Mouse (Mus musculus) mouse trophoblast stem cell (cell line): ENCODE measurements around the gene Anxa3.

Experiments
- in situ Hi-C, 2 experiments: fragments of 300-500 bp; cut with MseI, MboI; formaldehyde crosslinking; loops; 2 replicates in 1 of 2; 3 replicates in 1 of 2; pipeline ENCODE4 v1.15.1; 2025

The Anxa3 gene

DNA sequence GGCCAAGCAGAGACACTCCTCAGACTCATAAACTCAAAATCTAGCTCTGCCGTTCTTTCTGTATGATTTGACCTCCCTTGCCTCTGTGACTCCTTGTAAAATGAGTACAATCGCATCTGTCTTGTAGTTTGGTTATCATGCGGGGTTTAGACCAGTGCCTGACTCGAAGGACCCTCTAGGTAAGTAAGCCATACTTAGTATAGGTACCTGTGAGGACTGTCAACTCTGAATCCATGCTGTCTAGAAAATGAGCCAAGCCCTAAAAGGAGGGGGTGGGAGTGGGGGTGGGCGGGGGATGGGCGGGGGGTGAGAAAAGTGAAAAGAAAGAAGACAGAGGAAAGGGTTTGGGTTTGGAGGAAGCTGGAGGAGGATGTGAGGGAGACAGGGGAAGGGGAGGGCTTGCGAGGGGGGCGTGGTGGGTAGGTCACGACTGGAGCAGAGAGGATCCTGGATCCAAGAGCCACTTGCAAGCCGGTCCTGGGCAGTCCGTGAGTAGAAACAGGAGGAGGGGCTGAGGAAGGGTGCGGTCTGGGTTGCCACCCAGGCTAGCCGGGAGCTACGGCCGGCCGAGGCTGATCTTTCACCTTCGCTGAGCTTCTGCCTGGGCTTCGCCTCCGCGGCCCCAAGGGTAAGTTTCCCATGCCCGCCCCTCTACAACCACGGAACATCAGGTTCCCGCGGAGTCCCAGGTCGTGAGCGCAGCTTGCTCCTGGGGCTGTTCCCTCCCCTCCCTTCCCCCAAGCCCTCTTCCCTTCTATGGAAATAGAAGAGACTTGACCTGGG is at the start of gene Anxa3:
Anxa3 (plus strand) TSS at position 404 of the 783 bp plus-strand sequence.
- in situ Hi-C loops: no loop called here

DNA sequence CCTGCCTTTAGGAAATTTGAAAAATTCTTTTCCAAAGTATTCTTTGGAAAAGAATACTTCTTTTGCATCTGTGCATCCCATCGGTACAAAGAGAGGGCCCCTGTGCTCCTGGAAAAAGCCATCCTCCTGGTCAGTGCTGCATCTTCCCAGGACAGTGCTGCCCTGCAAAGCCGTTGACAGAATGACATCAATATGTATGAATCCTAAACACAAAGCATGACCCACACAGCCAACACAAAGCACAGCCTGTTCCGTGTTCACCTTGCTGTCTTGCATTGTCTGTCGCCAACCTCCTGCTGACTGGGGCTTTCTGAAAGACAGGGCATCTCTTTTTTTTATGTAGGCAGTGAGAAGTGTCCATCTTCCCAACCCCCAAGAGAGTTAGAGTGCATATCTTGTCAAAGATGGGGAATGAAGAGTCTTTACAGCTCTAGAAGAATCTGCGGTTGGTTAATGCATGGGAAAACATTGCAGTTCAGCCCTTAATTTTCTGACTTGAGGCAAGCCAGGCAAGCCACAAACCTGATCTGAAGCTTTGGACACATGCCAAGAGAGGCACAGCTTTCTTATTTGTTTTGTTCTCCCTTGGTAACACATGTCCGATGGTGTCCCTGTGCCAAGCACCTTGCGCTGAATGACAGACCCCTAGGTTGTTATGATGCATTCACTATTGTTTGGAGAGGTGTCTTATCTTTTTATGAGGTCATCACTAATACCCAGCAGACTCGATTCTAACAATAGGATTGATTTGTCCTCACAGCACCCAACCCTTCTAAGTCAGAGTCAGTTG is 45.7 kb upstream of the Anxa3 start:
- in situ Hi-C loops: no loop called here

DNA sequence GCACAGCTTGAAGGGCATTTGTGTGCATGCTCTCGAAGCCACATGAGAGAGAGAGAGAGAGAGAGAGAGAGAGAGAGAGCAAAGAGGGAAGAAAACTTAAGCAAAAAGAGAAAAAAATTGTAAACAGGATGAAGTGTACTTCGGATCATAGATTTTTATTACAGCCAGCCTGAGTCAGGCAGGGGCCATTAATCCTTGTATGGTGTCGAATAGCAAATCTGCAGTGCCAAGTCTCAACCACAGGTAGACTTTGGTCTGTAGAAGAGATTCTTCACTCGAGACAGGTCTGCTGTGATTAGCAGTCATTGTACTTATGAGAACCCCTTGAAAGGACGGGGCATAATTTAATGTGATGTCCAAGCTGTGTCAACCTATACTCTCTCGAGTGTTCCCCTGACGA is 35.5 kb upstream of the Anxa3 start:
- in situ Hi-C loops: loop anchor here in 1 of 2 experiments (25.0 kb wide), 1 partner anchor 420 kb away; no protein-coding TSS in a partner anchor

DNA sequence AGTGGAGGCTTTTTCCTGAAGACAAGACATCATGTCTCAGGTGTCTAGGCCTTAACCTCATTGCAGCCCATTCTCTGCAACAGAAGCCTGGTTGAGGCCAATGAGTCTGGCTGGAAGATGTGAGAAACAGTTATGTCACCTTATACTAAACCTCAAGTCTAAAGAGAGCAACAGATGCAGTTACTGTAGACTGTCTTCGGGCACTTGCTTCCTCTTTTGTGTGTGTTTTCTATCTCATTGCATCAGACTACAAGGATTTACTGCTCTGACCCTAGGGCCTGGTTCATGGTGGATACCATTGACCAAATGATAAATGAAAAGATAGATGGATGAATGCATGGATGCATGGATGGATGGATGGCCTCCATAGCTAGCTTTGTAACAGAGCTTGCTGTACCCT is 31.1 kb upstream of the Anxa3 start:
- in situ Hi-C loops: loop anchor here in 1 of 2 experiments (25.0 kb wide), 1 partner anchor 425 kb away; no protein-coding TSS in a partner anchor

DNA sequence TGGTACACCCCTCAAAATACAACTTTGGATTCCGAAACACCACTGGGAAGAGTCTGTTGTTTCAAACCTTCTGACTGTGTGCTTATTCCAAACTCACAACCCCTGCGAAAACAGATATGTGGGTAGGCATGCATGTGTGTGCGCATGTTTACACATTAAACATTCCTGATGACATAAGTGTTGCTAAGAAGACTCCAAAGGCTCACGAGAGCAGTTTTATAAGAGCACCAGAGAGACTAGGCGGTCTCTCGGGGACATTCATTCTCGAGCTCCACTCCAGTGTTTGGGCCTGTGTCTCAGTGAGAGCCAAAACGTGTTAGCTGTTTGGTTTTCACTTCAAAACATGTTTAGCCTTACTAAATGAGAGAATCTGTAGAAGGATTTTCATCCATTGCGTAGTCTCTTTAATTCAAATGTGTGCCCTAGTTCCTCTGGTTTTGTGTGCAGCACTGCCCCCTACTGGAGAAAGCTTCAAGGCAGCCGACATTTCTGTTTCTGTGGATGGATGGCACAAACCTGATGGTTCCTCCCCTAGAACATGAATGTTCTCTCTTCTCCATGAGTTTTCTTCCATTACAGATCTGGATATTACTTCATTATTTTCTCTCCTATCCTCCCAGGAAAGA is 24.2 kb upstream of the Anxa3 start:
- in situ Hi-C loops: loop anchor here in 1 of 2 experiments (25.0 kb wide), 1 partner anchor 432 kb away; no protein-coding TSS in a partner anchor

DNA sequence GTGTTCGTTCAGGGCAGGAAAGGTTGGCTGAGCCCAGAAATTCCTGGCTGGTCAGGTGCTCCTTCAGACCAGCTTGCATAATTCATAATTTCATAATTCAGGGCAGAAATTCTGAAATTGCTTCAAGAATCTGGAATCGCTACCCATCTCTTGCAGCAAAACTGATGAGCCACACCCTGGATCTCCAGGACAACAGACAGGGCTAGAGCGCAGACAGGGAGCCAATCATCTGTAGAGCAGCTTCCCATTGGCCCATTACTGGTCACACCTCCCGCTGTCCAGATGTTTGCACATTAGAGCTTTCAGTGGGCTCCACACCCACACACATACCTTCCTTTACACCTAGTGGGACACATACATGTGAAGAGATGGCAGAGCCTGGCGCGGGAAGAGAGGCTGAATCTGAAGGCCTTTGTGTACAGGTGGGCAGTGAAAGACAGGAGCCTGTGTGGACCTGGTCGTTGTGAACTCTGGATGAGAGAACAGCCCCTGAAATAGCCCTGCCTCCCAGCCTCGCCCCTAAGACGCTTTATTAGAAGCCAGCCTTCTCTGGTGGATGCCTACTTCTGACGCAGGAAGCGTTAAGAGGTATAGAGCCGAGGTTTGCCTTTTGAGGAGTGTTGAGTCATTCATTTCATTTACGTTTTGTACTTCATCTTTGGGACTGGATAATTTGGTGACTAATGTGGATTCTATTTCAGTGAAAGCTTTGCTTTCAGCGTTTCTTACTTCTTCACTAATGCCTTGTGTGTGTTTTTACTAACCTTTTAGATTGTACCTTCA is 9.4 kb upstream of the Anxa3 start:
- in situ Hi-C loops: no loop called here

DNA sequence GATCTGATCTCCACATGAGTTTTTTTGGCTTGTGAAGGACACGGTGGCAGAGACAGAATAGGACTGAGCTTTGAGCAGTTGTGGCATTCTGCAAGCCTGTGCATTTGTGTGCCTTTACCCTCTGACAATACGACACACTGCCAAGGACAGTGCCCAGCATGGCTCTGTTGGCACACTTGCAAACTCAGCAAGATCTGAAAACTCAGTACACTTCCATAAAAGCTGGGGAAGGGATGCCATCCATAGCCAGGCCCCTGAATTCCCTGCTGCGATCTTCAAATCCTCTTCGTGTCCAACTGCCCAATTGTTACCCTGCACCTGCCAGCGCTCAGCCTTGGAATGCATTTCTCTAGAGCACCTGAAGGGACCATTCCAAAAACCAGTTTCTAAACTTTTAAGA is 8.0 kb upstream of the Anxa3 start:
- in situ Hi-C loops: no loop called here

DNA sequence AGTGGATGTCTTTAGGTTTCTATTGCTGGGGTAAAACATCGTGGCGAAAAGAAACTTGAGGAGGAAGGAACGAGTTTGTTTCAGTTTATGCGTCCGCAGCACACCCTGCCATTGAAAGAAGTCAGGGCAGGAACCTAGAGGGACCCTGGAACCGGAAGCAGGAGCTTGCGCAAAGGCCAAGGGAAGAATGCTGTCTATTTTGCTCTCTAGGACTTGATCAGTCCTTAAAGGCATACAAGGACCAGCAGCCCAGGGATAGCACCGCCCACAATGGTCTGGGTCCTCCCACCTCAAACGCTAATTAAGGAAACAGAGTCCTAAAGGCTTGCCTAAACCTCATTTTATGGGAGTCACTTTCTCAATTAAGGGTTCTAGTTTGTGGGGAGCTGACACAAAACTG is 717 bp upstream of the Anxa3 start:
- in situ Hi-C loops: no loop called here

DNA sequence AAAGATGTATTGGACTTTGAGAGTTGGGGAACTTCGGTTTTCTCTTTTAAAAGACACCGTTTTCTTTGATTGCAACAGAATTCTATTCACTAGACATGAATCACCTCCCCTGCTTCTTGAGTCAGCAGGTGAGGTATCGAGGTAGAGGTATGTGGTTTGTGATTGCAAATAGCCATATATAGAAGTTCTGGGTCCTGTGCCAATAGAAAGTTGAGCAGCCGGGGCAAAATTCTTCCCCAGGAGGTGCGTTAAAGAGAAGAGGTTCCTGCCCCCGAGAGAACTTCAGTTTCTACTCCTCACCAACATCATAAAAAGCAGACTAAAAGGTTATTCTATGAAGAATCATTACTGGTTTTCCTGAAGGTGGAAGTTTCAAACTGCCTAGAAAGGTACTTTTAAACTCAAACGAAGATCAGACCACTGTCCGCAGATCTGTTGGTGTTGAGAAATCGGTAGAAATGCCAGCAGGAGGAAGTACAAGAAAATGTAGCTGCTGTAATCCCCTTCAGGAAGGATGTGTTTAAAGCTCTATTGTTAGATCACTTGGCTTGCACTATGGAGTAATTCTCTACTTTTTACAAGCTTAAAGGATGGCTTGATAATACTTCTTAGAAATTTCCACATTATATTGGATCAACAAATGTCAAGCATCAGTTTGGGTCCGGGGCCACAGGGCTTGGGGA is 955 bp downstream of the Anxa3 start:
- in situ Hi-C loops: no loop called here

DNA sequence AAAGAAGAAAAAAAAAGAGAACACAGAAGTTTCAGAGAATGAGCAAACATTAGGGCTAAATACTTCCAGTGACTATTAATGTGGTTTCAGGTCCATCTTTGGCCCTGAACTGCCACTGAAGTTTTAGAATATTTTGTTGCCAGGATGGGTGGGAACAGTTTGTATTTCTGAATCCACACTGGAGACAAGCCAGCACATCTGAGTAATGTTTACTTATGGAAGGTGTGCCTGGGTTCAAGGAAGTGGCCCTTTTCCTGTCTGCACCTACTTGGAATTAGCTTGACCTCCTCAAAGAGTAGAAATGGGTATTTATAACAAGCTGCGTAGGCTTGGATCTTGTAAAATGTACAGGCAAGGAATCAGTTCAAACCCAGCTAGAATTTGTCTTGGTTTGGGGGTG is 2.6 kb downstream of the Anxa3 start:
- in situ Hi-C loops: no loop called here

DNA sequence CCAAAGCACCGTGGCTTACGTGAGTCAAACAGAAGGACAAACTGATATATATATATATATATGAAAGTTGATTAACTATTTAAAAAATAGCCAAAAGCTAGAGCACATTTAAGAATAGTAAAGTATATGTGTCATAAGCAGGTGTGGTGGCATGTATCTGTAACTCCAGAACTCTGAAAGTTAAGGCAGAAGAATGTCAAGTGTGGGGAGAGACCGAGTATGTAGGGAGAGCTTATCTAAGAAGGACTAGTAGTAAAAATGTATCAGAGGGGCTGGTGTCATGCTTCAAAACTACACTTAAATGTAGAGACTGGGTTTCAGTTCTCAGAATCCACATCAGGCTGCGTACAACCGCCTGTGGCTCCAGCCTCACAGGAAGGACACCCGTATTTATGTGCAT is 4.3 kb downstream of the Anxa3 start:
- in situ Hi-C loops: no loop called here

DNA sequence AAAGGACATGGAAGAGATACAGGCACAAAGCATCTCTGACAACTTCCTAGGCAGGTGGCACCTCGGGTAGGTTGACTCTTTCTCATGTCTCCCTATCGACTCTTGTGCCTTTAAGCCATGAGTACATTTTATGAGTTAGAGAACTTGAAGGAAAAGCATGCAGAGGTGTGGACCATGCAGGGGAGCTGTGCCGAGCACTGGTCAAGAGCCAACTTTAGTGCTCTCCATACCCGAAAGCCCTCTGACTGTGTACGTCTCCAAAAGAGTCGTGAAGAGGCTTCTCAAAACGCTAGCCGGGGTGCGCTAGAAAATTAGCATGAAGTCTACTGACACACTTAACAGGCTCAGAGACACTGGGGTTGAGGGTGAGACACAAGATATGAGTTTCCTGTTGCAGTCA is 6.0 kb downstream of the Anxa3 start:
- in situ Hi-C loops: no loop called here

DNA sequence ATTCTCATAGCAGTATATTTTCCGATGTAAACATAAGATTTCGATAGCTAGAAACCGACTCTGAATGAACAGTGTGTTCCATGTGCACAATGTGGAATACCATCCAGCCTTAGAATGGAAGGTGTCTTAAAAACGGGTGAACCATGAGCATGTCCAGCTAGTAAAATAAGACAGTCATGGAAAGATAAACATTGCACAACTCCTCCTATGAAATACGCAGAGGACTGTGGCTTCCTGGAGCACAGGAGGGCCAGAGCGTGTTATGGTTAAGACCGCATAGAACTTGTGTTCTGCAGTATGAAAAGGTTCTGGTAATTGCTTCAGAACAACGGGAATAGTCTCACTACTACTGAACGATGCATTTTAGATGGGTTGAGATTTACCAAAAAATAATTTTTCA is 6.8 kb downstream of the Anxa3 start:
- in situ Hi-C loops: no loop called here

DNA sequence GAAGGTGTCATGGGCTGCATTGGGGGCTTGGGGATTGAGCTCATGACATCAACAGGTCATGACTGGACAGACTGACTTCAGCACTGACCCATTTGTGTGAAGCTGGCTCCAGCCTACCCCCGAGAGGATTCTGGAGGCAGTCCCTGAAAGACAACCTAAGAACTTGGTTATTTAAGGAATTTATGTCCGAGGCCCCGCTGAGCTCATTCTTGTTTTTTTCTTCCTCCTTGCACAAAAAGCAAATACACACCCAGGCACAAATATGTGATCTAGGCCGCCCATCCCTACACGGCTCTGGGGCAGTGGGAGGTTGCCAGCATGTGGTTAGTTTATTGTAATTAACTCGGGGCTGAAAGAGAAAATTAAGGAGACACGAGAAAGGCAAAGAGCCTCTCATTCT is 9.0 kb downstream of the Anxa3 start:
- in situ Hi-C loops: no loop called here

DNA sequence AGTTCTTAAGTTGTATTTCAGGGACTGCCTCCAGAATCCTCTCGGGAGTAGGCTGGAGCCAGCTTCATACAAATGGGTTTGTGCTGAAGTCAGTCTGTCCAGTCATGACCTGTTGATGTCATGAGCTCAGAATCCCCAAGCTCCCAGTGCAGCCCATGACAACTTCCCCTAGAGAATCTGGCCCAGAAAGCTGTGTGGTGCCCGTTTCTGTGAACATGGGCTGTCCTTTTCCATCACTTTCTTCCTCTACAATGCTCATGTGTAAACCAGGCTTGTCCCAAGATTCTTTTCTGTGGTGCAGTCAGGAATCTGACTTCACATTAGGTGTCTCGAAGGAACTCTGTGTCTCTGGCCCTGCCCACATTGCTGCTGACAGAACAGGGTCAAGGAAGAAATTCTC is 10.0 kb downstream of the Anxa3 start:
- in situ Hi-C loops: no loop called here

DNA sequence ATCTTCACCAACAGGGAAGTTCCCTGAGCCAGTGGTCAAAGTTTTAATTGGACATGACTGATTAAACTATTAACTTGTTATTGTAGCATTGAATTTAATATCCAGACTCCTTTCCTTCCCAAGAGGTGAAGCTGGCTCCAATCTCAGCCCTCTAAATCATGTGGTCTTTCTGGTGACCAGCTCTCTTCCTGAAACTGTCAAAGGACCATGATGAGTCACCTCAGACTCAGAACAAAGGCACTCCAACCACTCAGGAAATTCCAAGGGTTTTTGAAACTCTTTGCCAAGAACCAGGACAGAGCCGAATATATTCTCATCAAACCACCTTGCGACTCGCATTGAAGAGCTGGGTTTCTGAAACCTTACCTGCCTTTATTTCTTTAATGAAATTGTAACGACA is 11.2 kb downstream of the Anxa3 start:
- in situ Hi-C loops: no loop called here

DNA sequence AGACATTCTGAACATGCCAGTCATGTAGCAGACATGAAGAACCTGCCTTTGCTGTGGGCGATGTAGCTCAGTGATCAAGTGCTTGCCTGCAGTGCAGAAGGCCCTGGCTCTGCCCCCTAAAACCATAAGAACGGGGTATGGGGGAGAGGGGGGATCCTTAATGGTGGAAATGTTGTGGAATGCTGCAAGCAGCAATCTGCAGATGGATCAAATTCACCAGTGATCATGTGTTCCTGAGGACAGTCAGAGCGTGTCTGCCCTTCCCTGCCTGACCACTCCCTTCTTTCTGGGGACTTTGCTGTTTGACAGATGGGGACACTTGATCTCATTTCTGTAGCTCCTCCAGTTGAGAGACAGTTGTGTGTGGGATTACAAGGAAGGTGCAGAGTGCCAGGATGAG is 11.7 kb downstream of the Anxa3 start:
- in situ Hi-C loops: no loop called here

DNA sequence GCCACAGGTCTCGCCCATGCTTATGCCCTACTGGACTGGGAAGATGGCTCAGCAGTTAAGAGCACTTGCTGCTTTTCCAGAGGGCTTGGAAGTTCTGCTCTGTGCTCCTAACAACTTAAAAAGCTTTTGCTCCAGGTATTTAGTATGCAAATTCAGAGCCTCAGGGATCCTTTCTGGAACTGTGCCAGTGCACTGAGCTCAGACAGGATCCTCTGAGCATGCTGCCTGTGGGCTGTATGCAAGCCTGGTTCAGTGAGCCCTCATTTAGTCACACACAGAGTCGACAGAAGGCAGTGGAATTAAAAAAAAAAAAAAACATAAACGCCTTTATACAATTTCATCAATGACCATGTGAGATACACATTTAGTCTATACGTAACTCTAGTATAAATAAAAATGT is 17.5 kb downstream of the Anxa3 start:
- in situ Hi-C loops: no loop called here

DNA sequence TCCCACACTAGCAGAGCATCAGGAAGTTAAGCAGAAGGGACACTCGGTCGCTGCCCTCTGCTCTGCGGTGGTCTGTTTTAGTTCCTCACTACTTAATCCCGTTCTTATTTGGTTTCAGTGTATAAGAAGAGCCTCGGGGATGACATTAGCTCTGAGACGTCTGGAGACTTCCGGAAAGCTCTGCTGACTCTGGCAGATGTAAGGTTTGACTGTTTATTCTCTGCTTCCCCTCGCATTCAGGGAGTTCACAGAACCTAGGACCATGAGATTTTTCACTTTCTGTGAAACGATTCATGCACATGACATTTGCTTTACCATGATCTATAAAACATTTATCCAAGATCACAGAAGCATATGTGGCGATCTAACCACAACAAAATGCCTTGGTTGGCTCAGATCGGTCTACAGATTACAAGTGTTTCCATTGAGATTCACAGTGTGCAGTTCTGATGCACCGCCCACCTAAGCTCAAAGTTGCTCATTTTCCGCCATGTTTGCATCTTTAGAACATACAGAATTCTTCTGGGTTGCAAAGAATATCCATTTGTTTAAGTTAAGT is 31.7 kb downstream of the Anxa3 start:
- in situ Hi-C loops: no loop called here

DNA sequence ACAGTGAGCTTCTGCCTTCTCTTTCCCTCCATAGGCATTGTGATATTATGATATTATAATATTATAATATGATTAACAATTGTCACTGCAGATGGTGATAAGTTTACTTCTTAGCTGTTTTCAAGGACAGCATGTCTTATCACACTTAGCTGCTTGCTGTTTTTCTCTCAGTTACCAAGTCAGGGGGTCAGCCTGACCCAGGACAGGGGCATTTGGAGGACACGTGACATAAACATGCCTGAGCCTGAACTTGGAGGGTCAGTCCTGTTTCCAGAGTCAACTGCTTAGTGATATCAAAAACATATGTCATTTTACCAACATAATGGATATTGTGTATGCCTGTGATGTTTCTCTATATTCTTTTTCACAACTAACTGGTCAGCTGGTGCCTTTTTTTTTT is 34.0 kb downstream of the Anxa3 start:
- in situ Hi-C loops: no loop called here

DNA sequence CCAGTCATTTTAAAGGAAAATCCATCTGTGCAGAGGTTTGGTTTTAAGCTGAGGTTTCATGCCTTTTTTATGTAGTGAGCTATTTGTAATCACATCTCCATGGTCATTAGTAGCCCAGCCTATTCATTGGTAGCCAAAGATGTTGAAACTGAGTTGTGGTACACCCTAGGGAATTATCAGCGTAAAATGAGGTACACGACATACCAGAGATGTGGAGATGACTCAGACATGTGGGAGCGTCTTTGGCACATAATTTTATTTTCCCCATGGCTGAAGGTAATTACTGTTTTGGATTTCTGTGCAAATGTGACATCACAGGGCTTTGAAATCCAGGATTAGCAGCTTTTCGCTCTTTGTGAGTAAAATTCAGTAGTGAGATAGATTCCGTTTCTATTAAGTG is 41.2 kb downstream of the Anxa3 start:
- in situ Hi-C loops: no loop called here
